Mouse (Mus musculus) skeletal muscle tissue, adult 2 months (tissue): ENCODE measurements around the gene Hipk2.

Experiments used
- DNase-seq: peaks from one replicate; pipeline ENCODE4 v3.0.0-alpha.2; 2012; ENCODE audit warnings: low read depth, low spot score

Gene Hipk2

GRCm38 (mm10) chr6:38867291-38867690 lies 8.7 kb downstream of the Hipk2 start:
- no peak for DNase-seq

GRCm38 (mm10) chr6:38866761-38867160 lies 9.2 kb downstream of the Hipk2 start:
- DNase-seq = no peak

GRCm38 (mm10) chr6:38866357-38866756 lies 9.6 kb downstream of the Hipk2 start:
- no peak for DNase-seq

GRCm38 (mm10) chr6:38865805-38866204 lies 10.2 kb downstream of the Hipk2 start:
- DNase-seq = no peak

GRCm38 (mm10) chr6:38863595-38863994 lies 12.4 kb downstream of the Hipk2 start:
- DNase-seq = no peak

GRCm38 (mm10) chr6:38860301-38860700 lies 15.7 kb downstream of the Hipk2 start:
- DNase-seq = no peak

GRCm38 (mm10) chr6:38859819-38860218 lies 16.1 kb downstream of the Hipk2 start:
- DNase-seq = no peak

GRCm38 (mm10) chr6:38853561-38853992 lies 22.4 kb downstream of the Hipk2 start:
- no peak for DNase-seq

GRCm38 (mm10) chr6:38851740-38852139 lies 24.2 kb downstream of the Hipk2 start:
- DNase-seq = no peak

GRCm38 (mm10) chr6:38850715-38851259 lies 25.2 kb downstream of the Hipk2 start:
- DNase-seq = no peak

- no peak for DNase-seq
Measured at GRCm38 (mm10) chr6:38847958-38848910, 27.7 kb downstream of the Hipk2 start.

- DNase-seq = no peak
Measured at GRCm38 (mm10) chr6:38847447-38847846, 28.5 kb downstream of the Hipk2 start.

- DNase-seq = no peak
Measured at GRCm38 (mm10) chr6:38846330-38847195, 29.4 kb downstream of the Hipk2 start.

- DNase-seq = no peak
Measured at GRCm38 (mm10) chr6:38845876-38846275, 30.1 kb downstream of the Hipk2 start.

GRCm38 (mm10) chr6:38845117-38845516 lies 30.8 kb downstream of the Hipk2 start:
- no peak for DNase-seq

GRCm38 (mm10) chr6:38841551-38841950 lies 34.4 kb downstream of the Hipk2 start:
- no peak for DNase-seq

GRCm38 (mm10) chr6:38840780-38841179 lies 35.2 kb downstream of the Hipk2 start:
- DNase-seq = no peak

GRCm38 (mm10) chr6:38840380-38840779 lies 35.6 kb downstream of the Hipk2 start:
- no peak for DNase-seq

GRCm38 (mm10) chr6:38839891-38840290 lies 36.1 kb downstream of the Hipk2 start:
- no peak for DNase-seq

GRCm38 (mm10) chr6:38838061-38838460 lies 37.9 kb downstream of the Hipk2 start:
- DNase-seq = no peak

- DNase-seq = no peak
Measured at GRCm38 (mm10) chr6:38835217-38835616, 40.7 kb downstream of the Hipk2 start.

- DNase-seq = no peak
Measured at GRCm38 (mm10) chr6:38834727-38835126, 41.2 kb downstream of the Hipk2 start.
